Mouse (Mus musculus): Measurements from ENCODE around the gene Rac1. TPM values are rescaled to one million over a fixed set of nuclear protein-coding genes. Genes with fewer than 3 reads are reported as not detected.

Rac1 gene
- total RNA-seq, 2 experiments from 2014 or later: 358 to 380 TPM

- no peak for DNase-seq (ENCODE audit: low spot score in 2 of 2)
Observed at GRCm38 (mm10) chr5:143497451-143497850, 30.4 kb downstream of the Rac1 start.

- DNase-seq (ENCODE audit: low spot score in 2 of 2): no peak
Observed at GRCm38 (mm10) chr5:143495708-143496107, 32.1 kb downstream of the Rac1 start.

GRCm38 (mm10) chr5:143493163-143493562 is 34.7 kb downstream of the Rac1 start:
- no peak for DNase-seq (ENCODE audit: low spot score in 2 of 2)

- DNase-seq (ENCODE audit: low spot score in 2 of 2): no peak
Observed at GRCm38 (mm10) chr5:143491736-143492135, 36.1 kb downstream of the Rac1 start.

- no peak for DNase-seq (ENCODE audit: low spot score in 2 of 2)
Observed at GRCm38 (mm10) chr5:143489749-143490342, 38.0 kb downstream of the Rac1 start.

- no peak for DNase-seq (ENCODE audit: low spot score in 2 of 2)
Observed at GRCm38 (mm10) chr5:143487998-143488397, 39.8 kb downstream of the Rac1 start.

GRCm38 (mm10) chr5:143487193-143487592 is 40.6 kb downstream of the Rac1 start:
- DNase-seq (ENCODE audit: low spot score in 2 of 2): no peak

GRCm38 (mm10) chr5:143484955-143485354 is 42.9 kb downstream of the Rac1 start:
- DNase-seq (ENCODE audit: low spot score in 2 of 2): no peak

- no peak for DNase-seq (ENCODE audit: low spot score in 2 of 2)
Observed at GRCm38 (mm10) chr5:143477901-143478300, 49.9 kb downstream of the Rac1 start.

GRCm38 (mm10) chr5:143476013-143476412 is 51.8 kb downstream of the Rac1 start:
- no peak for DNase-seq (ENCODE audit: low spot score in 2 of 2)

- DNase-seq (ENCODE audit: low spot score in 2 of 2): no peak
Observed at GRCm38 (mm10) chr5:143475153-143475844, 52.5 kb downstream of the Rac1 start.

- peak; percentile 77 to 87 for DNase-seq (ENCODE audit: low spot score in 2 of 2)
Observed at GRCm38 (mm10) chr5:143471953-143472618, 55.8 kb downstream of the Rac1 start.

GRCm38 (mm10) chr5:143471165-143471546 is 56.7 kb downstream of the Rac1 start:
- no peak for DNase-seq (ENCODE audit: low spot score in 2 of 2)

- DNase-seq (ENCODE audit: low spot score in 2 of 2): no peak
Observed at GRCm38 (mm10) chr5:143470421-143471164, 57.2 kb downstream of the Rac1 start.

- no peak for DNase-seq (ENCODE audit: low spot score in 2 of 2)
Observed at GRCm38 (mm10) chr5:143469628-143470027, 58.2 kb downstream of the Rac1 start.

- DNase-seq (ENCODE audit: low spot score in 2 of 2): no peak
Observed at GRCm38 (mm10) chr5:143467931-143468330, 59.9 kb downstream of the Rac1 start.

- no peak for DNase-seq (ENCODE audit: low spot score in 2 of 2)
Observed at GRCm38 (mm10) chr5:143466891-143467669, 60.8 kb downstream of the Rac1 start.

- no peak for DNase-seq (ENCODE audit: low spot score in 2 of 2)
Observed at GRCm38 (mm10) chr5:143465156-143466085, 62.4 kb downstream of the Rac1 start.

GRCm38 (mm10) chr5:143464757-143465118 is 63.1 kb downstream of the Rac1 start:
- DNase-seq (ENCODE audit: low spot score in 2 of 2): no peak
